Mouse (Mus musculus): Measurements from ENCODE around the gene AC153137.1.
"Not testable (repeated sequence)": the region's sequence is repeated elsewhere in the genome, so short reads cannot be mapped to it uniquely, and the experiment has no call there.

AC153137.1 gene

GRCm38 (mm10) chr1:30977868-30978267 is at the start of gene AC153137.1:
Gene AC153137.1, minus strand, starts transcription at chr1:30977968.
- DNase-seq, result not testable (repeated sequence)

GRCm38 (mm10) chr1:31023173-31023572 is 45.4 kb upstream of the AC153137.1 start:
- DNase-seq, result no peak

DNA sequence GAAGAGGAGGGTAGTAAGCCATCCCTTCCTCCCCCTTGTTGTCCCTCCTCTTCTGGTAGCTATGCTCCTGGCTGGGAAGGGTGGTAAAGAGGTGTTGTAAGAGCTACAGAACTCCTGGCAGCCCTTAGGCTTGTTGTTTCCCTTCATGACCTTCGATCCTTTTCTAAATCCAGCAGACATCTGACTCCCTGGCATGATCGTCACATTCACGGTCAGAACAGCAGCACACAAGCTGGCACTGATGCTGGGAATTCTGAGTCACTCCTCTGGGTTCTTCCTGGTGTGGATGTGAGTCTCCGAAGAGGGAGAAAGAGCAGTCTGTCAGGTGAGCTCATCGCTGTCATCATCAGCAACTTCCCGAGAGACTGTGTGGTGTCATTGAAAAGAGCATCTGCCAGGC is 41.5 kb upstream of the AC153137.1 start:
- no peak for DNase-seq

DNA sequence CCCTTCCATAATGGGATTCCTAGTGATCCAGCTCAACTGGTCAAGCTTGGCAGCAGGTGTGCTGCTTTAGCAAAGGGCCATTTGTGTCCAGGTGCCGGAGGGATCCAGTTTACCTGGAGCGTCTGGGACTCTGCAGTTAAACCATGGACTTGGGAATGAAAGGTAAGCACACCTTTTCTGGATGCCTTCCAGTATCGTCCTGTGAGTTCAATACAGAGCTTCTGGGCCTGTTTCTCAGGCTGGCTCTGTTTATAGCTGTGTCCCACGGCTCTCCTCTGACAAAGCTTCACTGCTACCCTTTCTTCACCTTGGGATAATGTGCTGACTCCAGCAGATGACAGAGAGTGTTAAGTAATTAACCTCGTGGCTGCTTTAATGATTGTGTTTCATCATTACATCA is 39.6 kb upstream of the AC153137.1 start:
- no peak for DNase-seq

DNA sequence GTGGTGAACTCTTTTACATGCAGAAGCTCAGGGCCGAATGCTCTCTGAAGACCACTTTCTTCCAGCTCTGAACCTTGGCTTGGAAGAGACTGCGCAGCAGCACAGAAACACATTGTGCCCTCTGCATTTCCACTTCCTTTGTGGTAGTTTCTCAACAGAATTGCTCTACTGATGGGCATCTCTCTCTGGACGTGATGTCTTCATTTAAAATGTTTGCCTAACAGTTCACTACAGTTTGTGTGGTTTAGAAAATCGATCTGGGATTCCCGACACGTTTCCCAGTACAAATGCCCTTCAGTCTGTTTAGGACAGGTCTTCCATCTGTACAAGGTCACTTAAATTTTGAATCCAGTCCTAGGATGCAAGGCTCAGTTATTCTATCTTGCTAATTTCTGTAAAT is 38.3 kb upstream of the AC153137.1 start:
- no peak for DNase-seq

DNA sequence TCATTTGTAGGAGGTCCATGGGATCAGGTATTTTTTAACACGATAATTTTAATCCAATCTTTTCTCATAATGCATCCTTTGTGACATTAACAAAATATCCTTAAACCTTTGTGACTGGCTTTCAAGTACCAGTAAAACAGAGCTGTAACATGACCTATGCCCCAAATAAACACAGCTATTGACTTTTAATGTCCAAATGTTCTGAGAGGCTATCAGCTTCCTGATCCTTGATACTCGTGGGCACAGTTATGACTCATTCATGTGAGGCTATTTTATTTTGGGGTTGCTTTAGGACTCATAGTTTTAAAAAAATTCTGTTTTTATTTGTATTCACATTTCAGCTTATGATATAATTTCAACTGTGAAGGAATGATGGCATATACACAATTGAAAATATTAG is 37.5 kb upstream of the AC153137.1 start:
- DNase-seq, result no peak

GRCm38 (mm10) chr1:30977239-30977638 is 529 bp downstream of the AC153137.1 start:
- not testable (repeated sequence) for DNase-seq

- no peak for DNase-seq
These were observed 26.0 kb downstream of the AC153137.1 start for GRCm38 (mm10) chr1:30951795-30952194.

- DNase-seq, result no peak
These were observed 27.3 kb downstream of the AC153137.1 start for GRCm38 (mm10) chr1:30950456-30950835.

GRCm38 (mm10) chr1:30949710-30950455 is 27.9 kb downstream of the AC153137.1 start:
- DNase-seq, result peak; percentile 98

DNA sequence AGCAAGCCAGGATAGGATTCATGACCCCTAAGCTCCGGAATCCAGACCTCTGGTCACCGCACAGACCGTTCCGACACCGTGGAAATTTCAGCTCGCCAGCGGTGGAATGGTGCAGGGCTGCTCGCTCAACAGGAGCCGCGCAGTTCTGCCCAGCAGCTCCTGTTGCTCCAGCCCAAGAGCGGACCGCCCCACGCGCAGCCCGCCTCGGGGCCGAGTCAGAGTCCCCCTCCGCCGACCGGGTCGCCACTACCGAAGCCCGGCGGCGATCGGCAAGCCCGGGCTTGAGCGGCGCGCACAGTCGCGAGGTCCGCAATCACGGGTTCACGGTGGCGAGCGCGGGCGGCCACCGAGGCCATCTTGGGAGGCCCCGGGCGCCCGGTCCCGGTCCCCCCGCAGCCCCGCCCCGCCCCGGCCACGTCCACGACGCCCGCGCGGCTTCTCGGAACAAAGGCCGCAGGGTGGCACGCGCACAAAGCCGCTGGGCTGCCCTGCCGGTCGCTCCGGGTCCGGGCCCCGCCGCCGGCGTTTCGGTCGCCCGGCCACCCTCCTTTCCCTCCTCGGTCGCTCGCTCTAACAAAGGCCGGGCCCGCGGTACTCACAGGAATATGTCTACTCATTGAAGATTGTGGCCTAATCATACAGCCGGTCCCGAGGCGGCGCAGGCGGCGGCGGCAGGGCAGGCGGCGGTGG is 28.7 kb downstream of the AC153137.1 start:
- peak; percentile 78 for DNase-seq

- DNase-seq, result peak; percentile 78
These were observed 29.3 kb downstream of the AC153137.1 start for GRCm38 (mm10) chr1:30948361-30948949.

- DNase-seq, result no peak
These were observed 32.6 kb downstream of the AC153137.1 start for GRCm38 (mm10) chr1:30945136-30945535.

- DNase-seq, result peak; percentile 3
These were observed 37.2 kb downstream of the AC153137.1 start for GRCm38 (mm10) chr1:30940571-30940970.

DNA sequence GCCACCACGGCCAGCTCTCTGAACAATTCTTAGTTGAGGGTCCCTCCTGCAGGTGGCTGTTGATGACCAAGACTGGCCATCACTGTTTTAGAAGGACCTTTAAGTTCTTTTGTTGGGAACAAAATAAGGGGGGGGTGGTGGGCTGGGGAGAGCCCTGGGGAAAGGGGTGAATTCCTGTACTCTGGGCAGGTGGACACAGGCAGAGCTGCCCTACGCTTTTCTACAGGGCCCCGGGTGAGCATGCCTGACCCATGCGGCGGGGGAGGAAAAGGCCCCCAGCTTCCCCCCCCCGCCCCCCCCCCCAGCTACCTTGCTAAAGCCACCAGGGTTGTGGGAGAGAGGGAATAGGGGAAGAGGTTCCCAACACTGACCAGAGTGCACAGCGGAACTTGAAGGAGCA is 39.4 kb downstream of the AC153137.1 start:
- no peak for DNase-seq

DNA sequence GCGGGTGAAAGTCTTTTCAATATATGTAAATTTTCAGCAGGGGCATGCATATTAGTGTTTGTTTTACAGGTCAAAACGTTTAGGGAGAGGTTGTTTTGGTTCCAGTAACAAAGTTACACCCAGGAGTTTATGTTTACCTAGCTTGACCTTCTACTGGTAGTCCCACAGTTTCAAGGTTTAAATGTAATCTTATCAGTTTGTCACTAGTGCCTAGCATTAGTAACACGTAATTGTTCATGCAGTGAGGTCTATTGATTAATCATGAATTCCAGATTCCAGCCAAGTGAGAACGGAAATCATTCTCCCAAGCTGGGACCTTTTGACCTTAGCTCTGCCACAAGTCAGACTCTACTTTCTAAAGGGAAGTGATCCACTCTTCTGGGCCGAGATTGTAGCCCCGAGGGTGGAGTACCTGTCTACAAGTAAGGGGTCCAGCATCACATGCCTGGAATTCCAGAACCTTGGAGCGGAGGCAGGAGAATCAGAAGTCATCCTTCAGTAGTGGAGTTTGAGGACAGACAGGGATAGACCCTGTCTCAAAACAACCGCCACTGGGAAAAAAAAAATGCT is 40.3 kb downstream of the AC153137.1 start:
- no peak for DNase-seq

DNA sequence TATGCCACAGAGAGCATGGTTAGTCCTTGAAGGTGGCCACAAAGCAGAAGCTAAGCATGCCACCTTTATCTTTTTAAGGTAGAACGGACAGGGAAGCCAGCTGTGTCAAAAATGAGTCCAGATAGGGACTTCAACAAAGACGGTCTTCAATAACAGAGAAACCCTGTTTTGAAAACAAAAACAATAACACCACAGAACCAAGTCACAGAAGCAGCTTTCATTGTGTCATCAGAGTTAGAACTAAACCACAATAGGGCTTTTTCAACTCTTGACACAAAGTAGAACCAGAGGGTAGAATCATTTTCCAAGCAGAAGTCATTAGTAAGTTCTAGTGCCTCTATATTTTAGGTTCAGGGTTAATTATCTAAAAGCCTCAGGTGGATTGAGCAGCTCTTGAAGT is 41.3 kb downstream of the AC153137.1 start:
- DNase-seq, result no peak

DNA sequence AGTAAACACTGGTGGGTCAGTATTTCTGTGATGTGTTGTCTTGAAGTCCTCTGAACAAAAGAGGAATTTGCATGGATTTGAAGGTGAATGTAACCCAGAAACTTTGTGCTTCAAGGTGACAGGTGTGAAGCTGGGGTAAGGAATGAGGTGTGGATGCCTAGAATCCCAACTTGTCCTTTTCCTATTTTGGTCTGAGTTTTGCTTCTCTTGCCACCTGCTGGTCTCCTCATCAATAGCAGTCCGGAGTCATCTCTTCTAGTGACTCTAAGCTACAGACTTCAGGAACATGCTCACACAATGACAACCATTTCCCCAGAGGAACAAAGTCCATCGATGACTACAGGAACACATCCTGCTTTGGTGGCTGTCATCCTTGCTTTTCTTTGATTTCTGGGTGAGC is 46.9 kb downstream of the AC153137.1 start:
- peak; percentile 4 for DNase-seq

DNA sequence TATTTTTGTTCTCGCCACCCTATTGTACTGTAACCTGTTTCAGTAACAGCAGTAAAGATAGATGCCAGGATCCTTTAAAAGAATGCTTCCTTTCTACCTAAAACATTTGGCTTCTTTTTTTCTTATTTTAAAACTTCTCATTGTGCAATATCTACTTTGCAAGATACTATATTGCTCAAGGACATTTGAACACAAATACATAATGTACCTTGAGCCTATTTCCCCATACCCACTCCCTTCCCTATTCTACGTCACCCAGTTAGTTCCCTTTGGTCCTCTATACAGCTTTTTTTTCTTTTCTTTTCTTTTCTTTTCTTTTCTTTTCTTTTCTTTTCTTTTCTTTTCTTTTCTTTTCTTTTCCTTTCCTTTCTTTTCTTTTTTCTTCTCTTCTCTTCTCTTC is 47.6 kb downstream of the AC153137.1 start:
- DNase-seq, result no peak
